Mouse (Mus musculus) megakaryocyte-erythroid progenitor cell, adult 5-6 weeks (primary cell): Measurements from ENCODE around the gene Gm49380. TPM values are rescaled to one million over a fixed set of nuclear protein-coding genes. Genes with fewer than 3 reads are reported as not detected.

Experiments used
- ATAC-seq: replicated peaks from 2 replicates; pipeline ENCODE4 v1.8.0; 2016; ENCODE audit warnings: mild to moderate bottlenecking, inconsistent platforms; ENCODE audit not compliant: severe bottlenecking, poor library complexity, low FRiP score, low TSS enrichment
- total RNA-seq, 2 experiments: library from RNA; stranded (forward) in 1 of 2; stranded (reverse) in 1 of 2; fragments of 200-1000, 215-1000 nt in 1 of 2; fragments of >200 nt in 1 of 2; fragmentation: Nextera tagmentation in 1 of 2; gene quantifications; 2 replicates each; pipeline ENCODE4 v1.2.3; 2014 to 2017

Gm49380 gene
- total RNA-seq, 2 experiments from 2014 or later = not detected

- ATAC-seq = no peak
Observed at GRCm38 (mm10) chr9:44078136-44078797, 35.0 kb downstream of the Gm49380 start.

GRCm38 (mm10) chr9:44077266-44077910, 35.9 kb downstream of the Gm49380 start:
- ATAC-seq = no peak

- ATAC-seq = peak; percentile 74
Observed at GRCm38 (mm10) chr9:44076764-44077120, 36.6 kb downstream of the Gm49380 start.

DNA sequence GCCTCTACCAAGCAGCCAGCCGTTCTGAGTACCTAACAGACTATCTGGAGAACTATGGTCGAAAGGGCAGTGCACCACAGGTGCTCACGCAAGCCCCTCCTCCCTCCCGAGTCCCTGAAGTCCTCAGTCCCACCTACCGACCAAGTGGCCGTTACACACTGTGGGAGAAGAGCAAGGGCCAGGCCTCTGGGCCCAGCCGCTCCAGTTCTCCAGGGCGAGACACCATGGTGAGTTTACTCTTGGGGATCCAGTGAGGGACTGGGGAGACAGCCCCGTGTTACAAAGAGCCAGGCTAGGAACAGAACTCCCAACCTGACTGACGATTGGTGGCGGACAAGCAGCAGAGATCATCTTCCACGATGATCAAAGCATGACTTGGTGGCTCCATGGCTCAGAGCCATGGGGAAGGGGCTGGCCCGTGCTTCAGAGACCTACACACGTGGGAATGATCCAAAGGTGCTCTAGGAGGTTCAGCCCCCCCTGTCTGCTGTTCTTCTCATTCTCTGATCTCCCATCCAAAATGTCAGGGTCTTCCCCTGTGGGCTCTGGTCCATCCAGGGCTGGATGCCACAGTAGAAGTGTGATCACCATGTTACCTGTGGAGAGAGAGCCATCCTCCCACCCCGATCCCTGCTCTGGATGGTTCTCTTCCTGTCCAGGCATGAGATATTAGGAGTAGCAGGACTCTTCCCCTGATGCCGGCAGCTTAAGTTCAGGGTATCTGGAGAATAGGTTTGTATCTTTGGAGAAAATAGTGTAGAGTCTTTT, 37.1 kb downstream of the Gm49380 start:
- ATAC-seq = no peak

GRCm38 (mm10) chr9:44075276-44075995, 37.9 kb downstream of the Gm49380 start:
- ATAC-seq = no peak

DNA sequence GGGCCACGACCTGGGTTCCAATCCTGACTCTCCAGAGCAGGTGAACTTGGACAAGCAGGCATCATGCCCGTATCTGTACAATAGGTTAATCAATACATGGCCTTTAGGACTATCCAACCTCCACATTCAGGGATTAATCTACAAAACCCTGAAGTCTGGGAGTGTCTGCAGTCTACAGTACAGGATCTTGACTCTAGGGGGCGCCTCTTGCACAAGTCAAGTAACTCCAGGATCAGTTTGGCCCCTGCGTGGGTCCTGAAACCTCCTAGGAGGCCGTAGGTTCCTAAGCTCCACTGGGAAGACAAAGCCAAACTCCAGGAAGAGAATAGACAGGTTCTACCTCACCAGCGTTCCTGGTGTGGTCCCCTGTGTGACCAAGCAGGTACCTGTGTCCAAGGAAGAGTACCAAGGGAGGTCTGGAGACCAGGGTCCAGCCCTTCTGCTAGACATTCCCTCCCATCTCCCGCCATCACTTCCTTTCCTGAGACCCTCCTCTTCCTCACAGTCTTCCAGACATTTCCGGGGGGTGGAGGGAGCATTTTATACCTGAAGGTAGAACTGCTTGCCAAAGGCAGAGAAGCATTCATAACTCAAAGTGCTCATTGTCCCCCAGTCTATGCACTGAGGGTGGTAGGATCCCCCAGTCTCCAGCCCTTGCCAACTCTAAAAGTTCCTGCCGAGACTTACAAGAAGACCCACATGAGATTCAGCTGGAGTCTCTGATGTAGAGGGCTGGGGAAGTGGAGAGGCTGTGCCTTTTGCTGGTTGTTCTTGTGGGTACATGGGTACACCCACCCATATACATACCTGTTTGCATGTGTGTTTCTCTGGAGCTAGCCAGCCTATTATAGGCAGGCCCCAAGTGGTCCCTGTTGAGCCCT, 38.7 kb downstream of the Gm49380 start:
- ATAC-seq = no peak

- no peak for ATAC-seq
Observed at GRCm38 (mm10) chr9:44073115-44073514, 40.2 kb downstream of the Gm49380 start.

DNA sequence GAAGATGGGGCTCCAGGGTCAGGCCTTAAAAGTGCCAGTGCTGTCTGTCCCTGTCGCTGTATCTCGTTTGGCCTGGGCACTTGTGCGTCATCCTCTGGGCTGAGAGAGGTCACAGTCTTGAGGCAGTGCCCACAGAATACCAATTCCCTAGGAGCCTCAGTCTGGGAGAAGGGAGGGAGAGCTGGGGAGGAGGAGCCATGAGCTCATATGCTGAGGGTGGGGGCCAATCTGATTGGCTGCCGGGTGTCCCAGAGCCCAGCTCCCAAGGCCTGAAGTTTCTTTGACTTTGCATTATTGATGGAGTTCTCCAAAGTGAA, 40.7 kb downstream of the Gm49380 start:
- no peak for ATAC-seq

DNA sequence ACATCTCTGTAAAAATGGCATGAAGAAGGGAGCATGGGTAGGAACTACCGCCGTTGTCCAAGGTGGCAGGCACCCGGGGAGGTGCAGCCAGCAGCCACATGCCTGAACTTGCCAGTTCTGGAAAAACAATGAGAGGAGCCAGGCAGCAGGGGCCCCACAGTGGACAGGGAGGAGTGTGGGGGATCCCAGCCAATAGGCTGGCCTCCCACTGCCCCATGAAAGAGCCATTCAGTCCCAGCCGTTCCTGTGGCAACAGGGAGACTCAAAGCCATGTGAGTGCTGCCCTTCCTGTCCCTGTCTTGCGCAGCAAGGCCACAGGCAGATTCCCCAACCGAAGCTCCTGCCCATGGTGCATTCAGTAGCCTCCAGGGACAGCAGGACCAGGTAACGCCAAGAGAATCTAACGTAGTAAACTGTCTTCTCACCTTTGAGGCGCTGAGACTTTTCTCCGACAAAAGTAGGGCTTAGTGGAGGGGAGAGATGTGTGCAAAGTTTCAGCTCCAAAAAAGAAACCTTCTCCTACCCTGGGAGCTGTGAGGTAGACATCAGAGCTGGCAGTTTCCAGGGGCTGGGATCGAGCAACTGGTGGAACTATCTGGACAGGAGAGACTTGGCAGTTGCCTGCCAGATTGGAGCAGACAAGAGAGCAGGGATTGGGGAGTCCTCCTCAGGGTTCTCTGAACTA, 41.2 kb downstream of the Gm49380 start:
- ATAC-seq = no peak

DNA sequence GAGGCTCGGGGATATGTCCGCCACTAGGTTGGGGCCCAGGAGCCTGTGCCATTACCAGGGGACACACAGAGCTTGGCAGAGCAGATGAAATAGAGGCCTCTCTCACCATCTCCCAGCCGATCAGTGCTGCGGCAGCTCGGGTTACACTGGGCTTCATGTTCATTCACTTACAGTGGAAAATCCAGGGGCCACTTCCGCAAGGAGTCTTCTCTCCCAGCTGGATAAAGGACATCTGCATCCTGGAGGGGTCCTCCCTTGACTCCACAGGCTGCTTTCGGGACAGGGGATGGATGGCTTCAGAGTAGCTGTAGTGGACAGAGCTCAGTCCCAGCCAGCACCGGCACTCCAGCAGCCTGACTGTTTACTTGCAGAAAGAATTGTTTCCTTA, 42.5 kb downstream of the Gm49380 start:
- ATAC-seq = no peak

- ATAC-seq = no peak
Observed at GRCm38 (mm10) chr9:44070113-44070843, 43.0 kb downstream of the Gm49380 start.

- ATAC-seq = no peak
Observed at GRCm38 (mm10) chr9:44069252-44069651, 44.0 kb downstream of the Gm49380 start.

DNA sequence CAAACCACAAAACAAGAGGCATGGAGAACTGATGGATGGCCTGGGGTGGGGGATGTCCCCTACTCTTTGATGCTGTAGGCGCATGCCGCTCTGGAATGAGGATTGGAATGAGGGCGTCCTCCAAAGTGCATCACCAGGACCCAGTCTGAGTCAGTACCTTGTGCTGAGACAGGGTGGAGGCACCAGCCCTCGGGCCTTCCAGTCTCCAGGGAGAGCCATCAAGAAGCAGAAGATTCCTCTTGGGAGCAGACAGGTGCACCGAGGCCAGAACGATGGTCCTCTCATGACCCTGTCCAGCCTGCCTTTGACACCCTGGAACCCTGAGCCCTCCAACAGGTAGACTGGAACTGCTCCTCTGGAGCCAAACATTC, 45.4 kb downstream of the Gm49380 start:
- no peak for ATAC-seq

GRCm38 (mm10) chr9:44067241-44067959, 45.9 kb downstream of the Gm49380 start:
- peak; percentile 38 for ATAC-seq

DNA sequence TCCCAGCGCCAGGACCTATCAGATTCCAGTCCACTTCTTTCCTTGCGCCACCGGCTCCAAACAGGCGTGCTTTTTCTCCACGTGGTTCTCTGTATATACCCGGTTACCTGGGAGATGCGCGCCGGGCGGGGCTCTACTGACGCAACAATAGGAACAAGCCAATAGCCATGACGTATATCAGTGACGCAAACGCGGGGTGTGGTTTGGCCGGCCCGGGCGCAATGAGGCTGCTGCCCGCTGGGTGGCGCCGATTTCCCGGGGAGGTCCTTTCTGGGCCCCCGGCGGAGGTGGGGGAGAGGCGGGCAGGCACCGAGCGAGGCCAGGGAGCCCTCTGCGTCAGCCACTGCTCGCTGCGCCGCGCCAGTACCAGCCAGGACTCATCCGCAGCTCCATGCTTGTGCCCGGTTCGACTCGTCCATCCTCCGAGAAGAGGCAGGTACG, 46.5 kb downstream of the Gm49380 start, which contains the start of gene Usp2:
Gene Usp2, plus strand, starts transcription at position 237 of the 441 bp plus-strand sequence.
- ATAC-seq = peak; percentile 95

GRCm38 (mm10) chr9:44065177-44065576, 48.1 kb downstream of the Gm49380 start:
- no peak for ATAC-seq

DNA sequence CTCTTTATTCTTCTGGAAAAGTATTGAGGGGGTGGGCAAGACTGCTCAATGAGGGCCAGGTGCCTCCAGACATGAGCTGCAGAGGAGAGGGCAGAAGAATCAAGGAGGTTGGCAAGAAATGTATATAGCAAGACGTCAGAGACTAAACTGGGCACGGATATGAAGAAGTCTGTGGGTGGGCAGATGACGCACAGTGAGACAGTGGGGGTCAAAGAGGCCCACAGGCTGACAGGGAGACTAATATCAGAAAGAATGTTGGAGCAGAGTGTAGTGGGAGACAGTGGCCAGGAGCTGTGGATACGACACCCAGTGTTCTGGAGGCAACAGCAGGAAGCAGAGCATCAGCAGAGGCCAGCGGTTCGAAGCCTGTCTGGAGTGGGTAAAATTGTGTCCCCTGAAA, 54.7 kb downstream of the Gm49380 start:
- no peak for ATAC-seq
